Mouse (Mus musculus): ENCODE measurements around the gene Prkcz. TPM values are rescaled to one million over a fixed set of nuclear protein-coding genes. Genes with fewer than 3 reads are reported as not detected.

Gene Prkcz
- polyA plus RNA-seq, 1 experiment: 73.8 TPM

DNA sequence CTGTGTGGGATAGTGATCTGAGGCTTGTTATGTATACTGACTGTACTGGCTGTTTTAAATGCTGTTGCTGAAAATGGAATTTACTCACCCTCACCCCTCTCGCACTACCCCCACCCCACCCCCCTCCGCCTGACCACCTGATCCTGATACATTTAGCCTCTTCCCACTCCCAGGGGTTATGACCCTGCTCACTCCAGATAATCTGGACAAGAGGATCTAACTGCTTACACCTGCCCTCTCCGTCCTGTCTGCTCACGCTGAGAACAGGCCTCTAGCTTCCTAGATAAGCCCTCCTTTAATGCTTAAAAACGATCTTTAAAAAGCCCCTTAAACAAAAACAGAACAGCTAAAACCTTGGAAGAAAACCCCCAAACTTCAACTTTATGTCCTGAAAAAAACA lies 35.4 kb downstream of the Prkcz start:
- Histone ChIP-seq H3K4me3 (ENCODE audit: low read depth, low read length) (no peak overlapping the region), H3K4me1 (ENCODE audit: control insufficient read depth, insufficient read depth, insufficient read length, low read length) (peaks cover 8% of the 10 kb centered on the region), H3K27me3 (ENCODE audit: control insufficient read depth, insufficient read depth, low read length) (no peaks in the 10 kb centered on the region), H3K36me3 (ENCODE audit: control insufficient read depth, insufficient read depth, low read length) (no peaks in the 10 kb centered on the region), H3K27ac (ENCODE audit: insufficient read depth, low read depth, low read length) (no peak overlapping the region)
- TF ChIP-seq CTCF (IDR thresholded peaks at IDR 0.05; ENCODE audit: extremely low read depth, insufficient read length, insufficient replicate concordance, low read depth, low read length): no peak
- TF ChIP-seq POLR2A (IDR thresholded peaks at IDR 0.05; ENCODE audit: low read depth, low read length): no peak
- WGBS: 86% methylated on average over 5 of the region's 5 CpGs

DNA sequence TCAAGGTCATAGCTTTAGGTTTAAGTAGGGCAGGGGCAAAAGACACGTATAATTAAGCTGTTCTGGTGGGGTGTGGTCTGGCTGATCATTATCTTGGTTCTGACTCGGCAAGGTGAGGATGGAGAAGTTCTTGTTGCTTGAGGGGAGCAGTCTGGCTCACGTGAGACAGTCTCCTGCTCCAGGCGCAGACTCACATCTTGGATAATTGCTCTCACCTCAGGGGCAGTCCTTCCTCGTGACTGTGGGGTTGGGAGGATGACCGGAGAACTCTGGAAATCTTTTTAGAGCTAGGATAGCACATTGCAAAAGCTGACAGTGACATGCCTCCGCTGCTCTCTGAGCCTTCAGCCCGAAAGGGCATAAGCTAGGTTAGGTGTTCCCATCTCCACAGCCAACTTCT lies 36.6 kb downstream of the Prkcz start:
- Histone ChIP-seq H3K27me3 (ENCODE audit: control insufficient read depth, insufficient read depth, low read length) (no peaks in the 10 kb centered on the region), H3K4me3 (ENCODE audit: low read depth, low read length) (no peak overlapping the region), H3K27ac (ENCODE audit: insufficient read depth, low read depth, low read length) (no peak overlapping the region), H3K36me3 (ENCODE audit: control insufficient read depth, insufficient read depth, low read length) (no peaks in the 10 kb centered on the region), H3K4me1 (ENCODE audit: control insufficient read depth, insufficient read depth, insufficient read length, low read length) (peaks cover 8% of the 10 kb centered on the region)
- 43% methylated on average over 8 of the region's 8 CpGs for WGBS
- TF ChIP-seq CTCF (IDR thresholded peaks at IDR 0.05; ENCODE audit: extremely low read depth, insufficient read length, insufficient replicate concordance, low read depth, low read length) (no peak), POLR2A (IDR thresholded peaks at IDR 0.05; ENCODE audit: low read depth, low read length) (no peak)

DNA sequence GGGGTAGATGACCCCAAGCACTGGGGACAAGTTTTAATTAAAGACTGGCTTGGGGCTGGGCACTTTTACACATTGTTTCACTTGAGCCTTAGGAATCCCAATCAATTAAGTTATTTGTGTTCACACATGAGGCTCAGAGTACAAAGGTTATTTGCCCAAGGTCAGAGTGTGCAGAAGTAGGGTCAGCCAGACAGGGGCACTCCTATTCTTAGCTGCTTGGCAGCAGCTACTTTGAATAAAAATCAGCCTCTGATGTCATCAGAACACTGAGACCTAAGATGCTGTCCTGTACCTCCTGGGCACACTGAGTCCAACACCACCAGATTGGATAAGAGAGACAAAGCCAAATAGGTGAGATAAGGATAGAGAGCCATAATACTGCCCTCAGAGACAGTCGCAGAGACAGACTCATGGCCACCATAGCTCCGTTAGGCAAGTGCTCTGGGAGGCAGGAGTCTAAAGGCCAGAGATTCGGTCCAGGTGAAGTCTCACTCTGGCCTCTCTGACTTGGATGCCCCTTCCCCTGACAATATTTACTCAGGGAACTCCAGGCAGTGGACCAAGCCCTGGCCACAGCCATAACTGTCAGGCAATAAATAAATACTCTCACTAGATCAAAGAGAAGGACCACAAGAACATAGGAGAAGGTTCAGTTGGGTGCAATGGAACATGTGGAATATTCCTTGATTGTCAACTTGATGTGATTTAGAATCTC lies 37.9 kb downstream of the Prkcz start:
- Histone ChIP-seq H3K27me3 (ENCODE audit: control insufficient read depth, insufficient read depth, low read length) (no peaks in the 10 kb centered on the region), H3K27ac (ENCODE audit: insufficient read depth, low read depth, low read length) (no peak overlapping the region), H3K36me3 (ENCODE audit: control insufficient read depth, insufficient read depth, low read length) (no peaks in the 10 kb centered on the region), H3K4me1 (ENCODE audit: control insufficient read depth, insufficient read depth, insufficient read length, low read length) (peaks cover 11% of the 10 kb centered on the region), H3K4me3 (ENCODE audit: low read depth, low read length) (no peak overlapping the region)
- TF ChIP-seq CTCF (IDR thresholded peaks at IDR 0.05; ENCODE audit: extremely low read depth, insufficient read length, insufficient replicate concordance, low read depth, low read length): no peak
- TF ChIP-seq POLR2A (IDR thresholded peaks at IDR 0.05; ENCODE audit: low read depth, low read length): no peak
- WGBS: 48% methylated on average over 3 of the region's 3 CpGs

DNA sequence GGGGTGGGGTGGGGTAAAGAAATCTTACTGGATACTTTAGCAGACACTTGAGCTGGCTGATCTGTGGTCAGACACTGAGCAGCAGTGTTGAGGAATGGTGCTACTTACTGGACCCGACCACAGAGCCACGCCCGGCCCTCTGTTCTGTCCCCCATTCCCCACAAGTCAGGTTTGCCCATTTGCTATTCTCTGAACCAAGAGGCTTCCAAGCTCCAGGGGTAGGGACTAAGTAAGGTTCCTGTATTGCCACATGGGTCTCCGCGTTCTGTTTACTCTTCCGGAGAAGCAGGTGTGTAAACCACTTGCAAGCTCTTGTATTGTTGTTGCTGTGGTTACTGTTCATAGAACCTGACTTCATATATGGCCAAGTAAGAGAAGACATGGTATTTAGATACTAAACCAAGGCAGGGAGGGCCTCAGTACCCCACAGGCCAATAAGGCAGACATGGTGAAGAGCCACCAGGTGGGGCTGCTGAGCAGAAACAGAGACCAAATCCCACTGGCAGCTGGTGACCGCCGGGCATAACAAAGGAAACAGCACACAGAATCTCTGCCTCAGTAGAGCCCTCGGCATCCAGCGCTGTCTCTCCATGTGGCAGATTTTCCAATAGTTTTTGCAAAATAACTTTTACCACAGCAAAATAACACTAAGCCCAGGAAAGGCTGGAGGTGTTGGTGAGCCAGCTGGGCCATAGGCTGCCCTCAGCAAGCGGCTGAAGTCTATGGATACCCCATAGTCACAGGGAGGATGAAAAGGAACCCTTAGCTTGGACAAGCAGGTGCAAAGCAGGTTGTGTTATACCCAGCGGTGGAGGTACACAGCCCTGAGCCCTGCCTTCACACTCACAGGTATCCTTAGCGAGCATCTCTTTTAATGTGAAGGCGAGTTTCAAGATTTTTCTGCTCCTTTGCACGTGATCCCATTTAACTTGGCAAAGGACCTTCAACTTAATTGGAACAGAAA lies 40.6 kb downstream of the Prkcz start:
- 63% methylated on average over 15 of the region's 15 CpGs for WGBS
- H3K27me3 ChIP-seq (ENCODE audit: control insufficient read depth, insufficient read depth, low read length): no peaks in the 10 kb centered on the region
- peaks cover 22% of the 10 kb centered on the region for H3K4me1 ChIP-seq (ENCODE audit: control insufficient read depth, insufficient read depth, insufficient read length, low read length)
- no peaks in the 10 kb centered on the region for H3K36me3 ChIP-seq (ENCODE audit: control insufficient read depth, insufficient read depth, low read length)
- no peak overlapping the region for H3K27ac ChIP-seq (ENCODE audit: insufficient read depth, low read depth, low read length)
- H3K4me3 ChIP-seq (ENCODE audit: low read depth, low read length): no peak overlapping the region
- TF ChIP-seq CTCF (IDR thresholded peaks at IDR 0.05; ENCODE audit: extremely low read depth, insufficient read length, insufficient replicate concordance, low read depth, low read length): peak; percentile 63; the same call in 1 of the 2 replicates
- no peak for TF ChIP-seq POLR2A (IDR thresholded peaks at IDR 0.05; ENCODE audit: low read depth, low read length)

DNA sequence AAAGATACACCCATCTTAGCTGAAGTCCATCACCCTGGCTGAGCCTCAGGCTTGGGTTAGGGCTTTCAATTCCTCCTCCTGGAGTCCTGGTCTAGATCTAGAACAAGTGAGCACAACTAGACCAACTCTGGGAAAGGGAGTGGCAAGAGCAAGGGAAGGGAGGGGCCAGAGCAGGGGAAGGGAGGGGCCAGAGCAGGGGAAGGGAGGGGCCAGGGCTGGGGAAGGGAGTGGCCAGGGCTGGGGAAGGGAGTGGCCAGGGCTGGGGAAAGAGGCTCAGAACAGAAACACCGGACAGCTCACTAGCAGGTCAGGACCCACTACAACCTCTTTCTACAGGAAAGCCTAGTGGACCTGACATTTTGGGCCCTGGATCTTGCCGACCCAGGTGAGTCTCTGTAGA lies 42.9 kb downstream of the Prkcz start:
- no peak for TF ChIP-seq CTCF (IDR thresholded peaks at IDR 0.05; ENCODE audit: extremely low read depth, insufficient read length, insufficient replicate concordance, low read depth, low read length)
- no peak for TF ChIP-seq POLR2A (IDR thresholded peaks at IDR 0.05; ENCODE audit: low read depth, low read length)
- no peak overlapping the region for H3K4me3 ChIP-seq (ENCODE audit: low read depth, low read length)
- H3K36me3 ChIP-seq (ENCODE audit: control insufficient read depth, insufficient read depth, low read length): no peaks in the 10 kb centered on the region
- no peaks in the 10 kb centered on the region for H3K27me3 ChIP-seq (ENCODE audit: control insufficient read depth, insufficient read depth, low read length)
- 9% methylated on average over 2 of the region's 2 CpGs for WGBS
- peaks cover 14% of the 10 kb centered on the region; the same call in 1 of the 2 replicates for H3K4me1 ChIP-seq (ENCODE audit: control insufficient read depth, insufficient read depth, insufficient read length, low read length)
- H3K27ac ChIP-seq (ENCODE audit: insufficient read depth, low read depth, low read length): no peak overlapping the region

DNA sequence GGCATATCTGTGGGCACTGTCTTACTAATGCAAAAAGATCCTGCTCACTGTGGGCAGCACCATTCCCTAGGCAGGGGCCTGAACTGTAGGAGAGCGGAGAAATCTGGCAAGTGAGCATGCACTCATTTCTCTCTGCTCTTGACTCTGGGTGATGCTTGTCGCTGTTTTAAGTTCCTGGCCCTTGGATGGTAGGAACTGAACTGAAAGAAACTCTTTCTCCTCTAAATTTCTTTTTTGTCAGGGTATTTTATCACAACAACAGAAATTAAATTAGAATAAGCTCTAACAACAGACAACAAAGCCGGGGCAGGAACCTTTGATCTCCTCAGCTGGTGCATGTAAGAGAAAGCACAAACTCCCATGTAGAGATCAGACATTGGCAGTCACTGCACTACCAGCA lies 46.1 kb downstream of the Prkcz start:
- Histone ChIP-seq H3K27ac (ENCODE audit: insufficient read depth, low read depth, low read length) (no peak overlapping the region), H3K27me3 (ENCODE audit: control insufficient read depth, insufficient read depth, low read length) (no peaks in the 10 kb centered on the region), H3K4me3 (ENCODE audit: low read depth, low read length) (no peak overlapping the region), H3K36me3 (ENCODE audit: control insufficient read depth, insufficient read depth, low read length) (no peaks in the 10 kb centered on the region), H3K4me1 (ENCODE audit: control insufficient read depth, insufficient read depth, insufficient read length, low read length) (peaks cover 17% of the 10 kb centered on the region)
- 87% methylated on average over 3 of the region's 3 CpGs for WGBS
- no peak for TF ChIP-seq CTCF (IDR thresholded peaks at IDR 0.05; ENCODE audit: extremely low read depth, insufficient read length, insufficient replicate concordance, low read depth, low read length)
- no peak for TF ChIP-seq POLR2A (IDR thresholded peaks at IDR 0.05; ENCODE audit: low read depth, low read length)

DNA sequence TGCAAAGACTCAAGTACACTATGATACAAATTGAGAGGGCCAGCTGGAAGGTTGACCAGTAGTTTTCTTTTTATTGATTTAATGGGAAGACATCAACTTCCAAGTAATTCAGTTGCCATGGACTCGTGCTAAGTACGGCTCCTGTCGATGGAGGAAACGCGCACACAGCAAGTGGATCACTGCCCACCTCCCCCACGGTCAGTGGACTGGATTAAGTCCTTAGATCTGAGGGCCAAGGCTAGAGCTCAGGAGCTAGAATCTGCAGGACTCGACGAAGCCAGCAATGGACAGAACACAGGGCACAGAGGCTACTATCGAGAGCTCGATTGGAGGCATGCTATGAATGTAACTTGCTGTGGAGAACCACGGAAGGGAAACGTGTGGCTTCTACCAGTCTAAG lies 52.5 kb downstream of the Prkcz start:
- H3K36me3 ChIP-seq (ENCODE audit: control insufficient read depth, insufficient read depth, low read length): no peaks in the 10 kb centered on the region
- WGBS: 91% methylated on average over 12 of the region's 12 CpGs
- H3K4me3 ChIP-seq (ENCODE audit: low read depth, low read length): no peak overlapping the region
- no peak overlapping the region for H3K27ac ChIP-seq (ENCODE audit: insufficient read depth, low read depth, low read length)
- peaks cover 23% of the 10 kb centered on the region for H3K4me1 ChIP-seq (ENCODE audit: control insufficient read depth, insufficient read depth, insufficient read length, low read length)
- no peak for TF ChIP-seq CTCF (IDR thresholded peaks at IDR 0.05; ENCODE audit: extremely low read depth, insufficient read length, insufficient replicate concordance, low read depth, low read length)
- no peak for TF ChIP-seq POLR2A (IDR thresholded peaks at IDR 0.05; ENCODE audit: low read depth, low read length)
- H3K27me3 ChIP-seq (ENCODE audit: control insufficient read depth, insufficient read depth, low read length): no peaks in the 10 kb centered on the region
